Mouse (Mus musculus): ENCODE measurements around the gene Gm17490. TPM values are rescaled to one million over a fixed set of nuclear protein-coding genes. Genes with fewer than 3 reads are reported as not detected.

Gene Gm17490
- polyA plus RNA-seq, 1 experiment from 2014 or later, result not detected

DNA sequence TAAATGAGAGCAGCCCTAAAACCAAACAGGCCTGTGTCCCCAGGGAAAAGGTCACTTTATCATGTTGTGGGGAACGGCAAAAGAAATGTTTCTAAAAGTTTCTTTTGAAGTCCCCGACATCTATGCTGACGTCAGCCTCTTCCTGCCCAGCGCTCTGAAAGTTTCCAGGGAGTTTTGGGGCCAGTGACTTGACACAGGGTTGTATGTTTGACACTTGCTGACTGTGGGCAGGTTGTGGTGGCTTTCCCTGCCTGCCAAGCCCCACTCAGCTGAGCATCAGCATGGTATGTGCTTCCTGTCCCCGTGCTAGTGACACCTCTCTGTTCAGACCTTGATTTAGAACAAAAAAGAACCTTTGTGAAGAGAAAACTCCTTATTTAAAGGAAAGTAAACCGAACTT is 27.3 kb upstream of the Gm17490 start:
- WGBS, result 44% methylated on average over 6 of the region's 6 CpGs
- H3K9me3 ChIP-seq, result no peaks in the 10 kb centered on the region
- no peak overlapping the region for H3K4me3 ChIP-seq
- no peak overlapping the region for H3K9ac ChIP-seq
- ATAC-seq (ENCODE audit: insufficient number of reproducible peaks, low FRiP score, low TSS enrichment, low read depth), result no peak
- no peak overlapping the region for H3K4me2 ChIP-seq
- H3K36me3 ChIP-seq, result no peaks in the 10 kb centered on the region
- H3K27ac ChIP-seq, result no peak overlapping the region
- no peaks in the 10 kb centered on the region for H3K4me1 ChIP-seq
- no peaks in the 10 kb centered on the region for H3K27me3 ChIP-seq

DNA sequence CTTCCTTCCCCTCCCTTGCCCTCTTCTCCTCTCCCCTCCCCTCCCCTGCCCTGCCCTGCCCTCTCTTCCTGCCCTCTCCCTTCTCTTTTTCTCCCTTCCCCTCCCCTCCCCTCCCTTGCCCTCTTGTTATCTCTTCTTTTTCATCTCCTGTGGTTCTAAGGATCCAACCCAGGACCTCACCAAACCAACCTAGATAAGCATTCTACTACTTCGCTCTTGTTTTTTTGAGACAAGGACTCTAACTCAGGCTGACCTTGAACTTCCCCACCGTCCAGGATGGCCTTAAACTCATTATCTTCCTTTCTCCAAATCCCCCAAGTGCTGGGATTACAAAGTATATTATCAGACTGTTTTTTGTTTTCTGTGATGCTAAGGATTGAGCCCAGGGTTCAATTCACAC is 26.7 kb upstream of the Gm17490 start:
- no peak overlapping the region for H3K4me3 ChIP-seq
- no peaks in the 10 kb centered on the region for H3K4me1 ChIP-seq
- no peaks in the 10 kb centered on the region for H3K9me3 ChIP-seq
- H3K27ac ChIP-seq, result no peak overlapping the region
- WGBS, result 78% methylated on average over 2 of the region's 2 CpGs
- ATAC-seq (ENCODE audit: insufficient number of reproducible peaks, low FRiP score, low TSS enrichment, low read depth), result no peak
- no peaks in the 10 kb centered on the region for H3K27me3 ChIP-seq
- H3K36me3 ChIP-seq, result no peaks in the 10 kb centered on the region
- no peak overlapping the region for H3K4me2 ChIP-seq
- no peak overlapping the region for H3K9ac ChIP-seq

DNA sequence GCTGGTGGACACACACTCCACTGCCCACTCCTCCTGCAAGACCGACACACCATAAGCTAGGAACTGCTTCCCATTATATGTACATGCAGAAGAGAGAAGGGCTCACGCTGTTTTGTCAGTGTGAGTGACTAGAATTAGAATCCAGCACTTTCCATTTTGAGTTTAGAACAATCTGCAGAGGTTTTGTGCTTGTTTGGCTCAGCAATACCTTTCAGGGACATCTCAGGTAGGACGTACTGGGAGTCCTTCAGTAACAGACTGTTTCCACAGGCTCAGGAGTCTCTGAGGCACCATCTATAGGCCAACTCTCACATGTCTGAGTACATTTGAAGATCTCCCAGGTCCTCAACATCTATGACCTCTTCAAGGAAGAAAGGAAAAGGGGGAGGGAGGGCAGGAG is 26.1 kb upstream of the Gm17490 start:
- Histone ChIP-seq H3K27me3 (no peaks in the 10 kb centered on the region), H3K9ac (no peak overlapping the region), H3K4me3 (no peak overlapping the region), H3K27ac (no peak overlapping the region), H3K4me1 (no peaks in the 10 kb centered on the region), H3K9me3 (no peaks in the 10 kb centered on the region), H3K36me3 (no peaks in the 10 kb centered on the region), H3K4me2 (no peak overlapping the region)
- no peak for ATAC-seq (ENCODE audit: insufficient number of reproducible peaks, low FRiP score, low TSS enrichment, low read depth)
- 85% methylated on average over 3 of the region's 3 CpGs for WGBS

DNA sequence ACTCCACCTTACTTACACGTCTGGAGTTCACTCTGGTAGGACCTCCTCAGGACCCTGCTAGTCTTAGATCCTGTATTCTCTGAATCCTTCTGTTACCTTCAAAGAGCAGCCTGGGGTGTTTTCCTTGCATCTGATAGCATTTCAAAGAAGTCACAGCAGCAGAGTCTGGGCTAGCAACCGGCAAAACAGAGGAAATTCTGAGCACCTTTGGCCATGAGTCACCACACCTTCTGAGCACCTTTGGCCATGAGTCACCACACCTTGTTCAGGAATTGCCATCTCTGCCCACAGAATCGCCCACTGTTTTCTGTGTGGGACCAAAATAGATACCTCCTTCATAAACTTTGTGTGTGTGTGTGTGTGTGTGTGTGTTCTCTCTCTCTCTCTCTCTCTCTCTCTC is 25.4 kb upstream of the Gm17490 start:
- Histone ChIP-seq H3K4me3 (no peak overlapping the region), H3K4me2 (no peak overlapping the region), H3K4me1 (no peaks in the 10 kb centered on the region), H3K27ac (no peak overlapping the region), H3K36me3 (no peaks in the 10 kb centered on the region), H3K27me3 (no peaks in the 10 kb centered on the region), H3K9ac (no peak overlapping the region), H3K9me3 (no peaks in the 10 kb centered on the region)
- ATAC-seq (ENCODE audit: insufficient number of reproducible peaks, low FRiP score, low TSS enrichment, low read depth), result no peak
- WGBS, result 46% methylated on average over 3 of the region's 3 CpGs

DNA sequence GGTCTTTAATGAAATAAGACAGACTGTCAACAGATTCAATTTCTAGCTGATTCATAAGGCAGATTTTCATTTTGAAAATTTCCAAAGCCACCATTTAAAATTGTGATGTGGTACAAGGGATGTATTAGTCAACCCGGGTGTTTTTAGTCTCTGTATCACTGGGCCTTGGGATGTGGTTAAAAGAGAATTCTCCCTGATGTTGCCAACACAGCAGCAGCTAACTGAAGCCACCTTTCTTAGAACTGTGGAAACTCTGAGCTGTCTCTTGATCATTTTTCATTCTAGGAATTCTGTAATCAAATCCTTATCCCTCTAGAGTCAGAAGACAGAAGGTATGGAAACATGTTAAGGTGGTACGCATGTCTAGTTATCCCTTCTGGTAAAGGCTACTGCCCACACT is 19.2 kb upstream of the Gm17490 start:
- H3K9me3 ChIP-seq, result no peaks in the 10 kb centered on the region
- H3K4me1 ChIP-seq, result no peaks in the 10 kb centered on the region
- H3K4me2 ChIP-seq, result no peak overlapping the region
- no peaks in the 10 kb centered on the region for H3K27me3 ChIP-seq
- H3K9ac ChIP-seq, result no peak overlapping the region
- no peak overlapping the region for H3K4me3 ChIP-seq
- WGBS, result 78% methylated on average over 2 of the region's 2 CpGs
- no peak for ATAC-seq (ENCODE audit: insufficient number of reproducible peaks, low FRiP score, low TSS enrichment, low read depth)
- no peak overlapping the region for H3K27ac ChIP-seq
- H3K36me3 ChIP-seq, result no peaks in the 10 kb centered on the region

- Histone ChIP-seq H3K36me3 (no peaks in the 10 kb centered on the region), H3K9me3 (no peaks in the 10 kb centered on the region), H3K27me3 (no peaks in the 10 kb centered on the region), H3K27ac (no peak overlapping the region), H3K4me2 (no peak overlapping the region), H3K4me1 (no peaks in the 10 kb centered on the region), H3K4me3 (no peak overlapping the region), H3K9ac (no peak overlapping the region)
- WGBS, result 60% methylated on average over 1 of the region's 1 CpGs
- no peak for ATAC-seq (ENCODE audit: insufficient number of reproducible peaks, low FRiP score, low TSS enrichment, low read depth)
These were observed 18.0 kb upstream of the Gm17490 start for GRCm38 (mm10) chr2:11644057-11644456.

- WGBS, result 87% methylated on average over 3 of the region's 3 CpGs
- ATAC-seq (ENCODE audit: insufficient number of reproducible peaks, low FRiP score, low TSS enrichment, low read depth), result no peak
These were observed 16.4 kb upstream of the Gm17490 start, which contains the start of gene Il2ra for GRCm38 (mm10) chr2:11642451-11642941. TSS of gene Il2ra (plus strand) at chr2:11642807.

GRCm38 (mm10) chr2:11637115-11637514 is 11.1 kb upstream of the Gm17490 start:
- Histone ChIP-seq H3K27me3 (no peaks in the 10 kb centered on the region), H3K36me3 (no peaks in the 10 kb centered on the region), H3K27ac (no peak overlapping the region), H3K4me2 (no peak overlapping the region), H3K4me3 (no peak overlapping the region), H3K9me3 (no peaks in the 10 kb centered on the region), H3K4me1 (no peaks in the 10 kb centered on the region), H3K9ac (no peak overlapping the region)
- 66% methylated on average over 1 of the region's 1 CpGs for WGBS
- ATAC-seq (ENCODE audit: insufficient number of reproducible peaks, low FRiP score, low TSS enrichment, low read depth), result no peak

More at GRCm38 (mm10) chr2:11642451-11642941, 16.4 kb upstream of the Gm17490 start, which contains the start of gene Il2ra:
- Histone ChIP-seq H3K9me3 (no peaks in the 10 kb centered on the region), H3K27ac (no peak within 1 kb of the TSS), H3K27me3 (no peaks in the 10 kb centered on the region), H3K4me2 (no peak within 1 kb of the TSS), H3K4me3 (no peak within 1 kb of the TSS), H3K4me1 (no peaks in the 10 kb centered on the region), H3K36me3 (no peaks in the 10 kb centered on the region), H3K9ac (no peak within 1 kb of the TSS)

GRCm38 (mm10) chr2:11636138-11636480 is 10.0 kb upstream of the Gm17490 start:
- no peak overlapping the region for H3K4me2 ChIP-seq
- H3K9me3 ChIP-seq, result no peaks in the 10 kb centered on the region
- H3K27ac ChIP-seq, result no peak overlapping the region
- H3K27me3 ChIP-seq, result no peaks in the 10 kb centered on the region
- 61% methylated on average over 3 of the region's 3 CpGs for WGBS
- no peak overlapping the region for H3K9ac ChIP-seq
- no peaks in the 10 kb centered on the region for H3K4me1 ChIP-seq
- no peak overlapping the region for H3K4me3 ChIP-seq
- ATAC-seq (ENCODE audit: insufficient number of reproducible peaks, low FRiP score, low TSS enrichment, low read depth), result no peak
- H3K36me3 ChIP-seq, result no peaks in the 10 kb centered on the region

- WGBS, result 86% methylated on average over 5 of the region's 5 CpGs
- H3K27ac ChIP-seq, result no peak overlapping the region
These were observed 9.5 kb upstream of the Gm17490 start for GRCm38 (mm10) chr2:11635471-11636137.

GRCm38 (mm10) chr2:11635035-11635434 is 9.0 kb upstream of the Gm17490 start:
- Histone ChIP-seq H3K36me3 (no peaks in the 10 kb centered on the region), H3K27me3 (no peaks in the 10 kb centered on the region), H3K27ac (no peak overlapping the region), H3K9ac (no peak overlapping the region), H3K4me2 (no peak overlapping the region), H3K4me1 (no peaks in the 10 kb centered on the region), H3K9me3 (no peaks in the 10 kb centered on the region), H3K4me3 (no peak overlapping the region)
- ATAC-seq (ENCODE audit: insufficient number of reproducible peaks, low FRiP score, low TSS enrichment, low read depth), result no peak
- WGBS, result 85% methylated on average over 6 of the region's 6 CpGs

More at GRCm38 (mm10) chr2:11635471-11636137, 9.5 kb upstream of the Gm17490 start:
- Histone ChIP-seq H3K4me3 (no peak overlapping the region), H3K4me2 (no peak overlapping the region), H3K4me1 (no peaks in the 10 kb centered on the region), H3K36me3 (no peaks in the 10 kb centered on the region), H3K9me3 (no peaks in the 10 kb centered on the region), H3K27me3 (no peaks in the 10 kb centered on the region), H3K9ac (no peak overlapping the region)
- ATAC-seq (ENCODE audit: insufficient number of reproducible peaks, low FRiP score, low TSS enrichment, low read depth), result no peak

DNA sequence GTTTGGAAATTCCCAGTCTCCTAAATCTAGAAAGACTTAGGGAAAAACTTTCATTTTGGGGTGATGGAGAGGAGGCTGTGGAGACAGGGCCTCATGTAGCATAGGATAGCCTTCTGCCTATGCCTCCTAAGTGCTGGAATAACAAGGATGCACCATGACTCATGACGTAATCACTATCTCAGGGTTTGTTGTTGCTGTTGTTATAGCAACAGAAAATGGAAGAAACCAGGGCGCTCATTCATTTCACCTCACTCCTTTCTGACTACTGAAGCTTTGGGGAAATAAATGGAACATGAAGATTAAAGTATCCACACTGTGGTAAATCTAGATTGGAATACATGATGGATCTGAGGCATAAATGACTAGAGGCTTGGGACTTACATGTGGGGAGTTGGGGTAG is 2.3 kb downstream of the Gm17490 start:
- Histone ChIP-seq H3K4me1 (no peaks in the 10 kb centered on the region), H3K4me3 (no peak overlapping the region), H3K4me2 (no peak overlapping the region), H3K27ac (no peak overlapping the region), H3K36me3 (no peaks in the 10 kb centered on the region), H3K9me3 (no peaks in the 10 kb centered on the region), H3K9ac (no peak overlapping the region), H3K27me3 (no peaks in the 10 kb centered on the region)
- ATAC-seq (ENCODE audit: insufficient number of reproducible peaks, low FRiP score, low TSS enrichment, low read depth), result no peak
- WGBS, result 85% methylated on average over 2 of the region's 2 CpGs

GRCm38 (mm10) chr2:11623173-11623572 is 2.9 kb downstream of the Gm17490 start:
- Histone ChIP-seq H3K36me3 (no peaks in the 10 kb centered on the region), H3K27me3 (no peaks in the 10 kb centered on the region), H3K9ac (no peak overlapping the region), H3K9me3 (no peaks in the 10 kb centered on the region), H3K4me1 (no peaks in the 10 kb centered on the region), H3K4me3 (no peak overlapping the region), H3K27ac (no peak overlapping the region), H3K4me2 (no peak overlapping the region)
- WGBS, result 88% methylated on average over 8 of the region's 8 CpGs
- ATAC-seq (ENCODE audit: insufficient number of reproducible peaks, low FRiP score, low TSS enrichment, low read depth), result no peak

All from limb, embryonic 15.5 days (tissue).